Mouse (Mus musculus): ENCODE measurements at regions not wholly inside any gene's neighbourhood (a gene's known extent, or its start where the extent isn't known, plus 50 kb on each side); places are given as distances from the start of the nearest gene placed in this dataset.

DNA sequence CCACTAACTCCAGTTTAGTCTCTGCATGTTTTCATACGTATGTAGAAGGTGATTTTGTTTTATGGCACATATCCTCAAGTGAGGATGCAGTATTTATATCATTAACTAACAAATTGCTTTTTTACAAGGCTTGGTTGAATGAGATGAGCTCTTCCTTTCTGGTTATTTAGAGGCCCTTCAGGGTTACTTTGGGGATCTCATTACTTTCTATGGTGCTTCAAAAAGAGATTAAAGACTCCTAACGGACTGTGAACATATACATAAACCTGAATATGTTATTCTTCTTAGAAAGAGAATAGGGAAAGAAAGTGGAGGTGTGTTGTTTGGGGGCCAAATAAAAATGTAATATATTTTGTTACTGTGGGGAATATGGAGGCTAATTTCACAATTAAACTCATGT lies 918.8 kb upstream of the Celf2 start:
- no peaks in the 10 kb centered on the region for H3K27me3 ChIP-seq (ENCODE audit: control insufficient read depth, insufficient read depth, low read length, poor library complexity, severe bottlenecking)
- no peaks in the 10 kb centered on the region for H3K4me1 ChIP-seq (ENCODE audit: control insufficient read depth, insufficient read depth, low read length)
- H3K27ac ChIP-seq (ENCODE audit: insufficient read depth, low read length): no peak overlapping the region
- no peak overlapping the region for H3K4me3 ChIP-seq (ENCODE audit: low read depth, low read length)
- H3K36me3 ChIP-seq (ENCODE audit: control insufficient read depth, insufficient read depth, low read length, poor library complexity, severe bottlenecking): no peaks in the 10 kb centered on the region
- TF ChIP-seq EP300 (IDR thresholded peaks at IDR 0.05; ENCODE audit: insufficient read depth, low read depth, low read length): no peak
- TF ChIP-seq CTCF (IDR thresholded peaks at IDR 0.05; ENCODE audit: low read depth, low read length): no peak
- no peak for TF ChIP-seq POLR2A (IDR thresholded peaks at IDR 0.05; ENCODE audit: insufficient read depth, low read length)
- no peaks in the 10 kb centered on the region for H3K9me3 ChIP-seq (replicated peaks; ENCODE audit: control insufficient read depth, insufficient read depth, low read length, poor library complexity, severe bottlenecking)
- H3K9ac ChIP-seq (ENCODE audit: low read depth, poor library complexity, severe bottlenecking): no peak overlapping the region

DNA sequence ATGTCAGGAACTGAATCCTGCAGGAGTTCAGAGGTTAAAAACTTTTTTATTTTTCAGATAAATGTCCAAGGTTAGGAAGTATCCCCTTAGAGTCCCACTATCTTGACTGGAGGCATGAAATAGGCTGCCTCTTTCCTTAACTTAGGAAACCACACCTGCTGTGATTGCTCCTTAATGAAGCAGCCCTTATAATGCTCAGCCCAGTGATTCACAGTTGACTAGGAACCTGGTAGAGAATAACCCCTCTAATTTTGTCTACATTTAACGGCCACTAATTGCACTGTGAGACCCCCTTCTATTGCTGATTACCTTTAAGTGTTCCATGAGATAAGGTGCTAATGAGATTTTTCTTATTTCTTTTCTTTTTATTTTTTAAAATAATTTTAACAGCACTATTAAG lies 918.4 kb upstream of the Celf2 start:
- Histone ChIP-seq H3K4me1 (ENCODE audit: control insufficient read depth, insufficient read depth, low read length) (no peaks in the 10 kb centered on the region), H3K36me3 (ENCODE audit: control insufficient read depth, insufficient read depth, low read length, poor library complexity, severe bottlenecking) (no peaks in the 10 kb centered on the region), H3K27ac (ENCODE audit: insufficient read depth, low read length) (no peak overlapping the region), H3K27me3 (ENCODE audit: control insufficient read depth, insufficient read depth, low read length, poor library complexity, severe bottlenecking) (no peaks in the 10 kb centered on the region), H3K9ac (ENCODE audit: low read depth, poor library complexity, severe bottlenecking) (no peak overlapping the region), H3K4me3 (ENCODE audit: low read depth, low read length) (no peak overlapping the region), H3K9me3 (replicated peaks; ENCODE audit: control insufficient read depth, insufficient read depth, low read length, poor library complexity, severe bottlenecking) (no peaks in the 10 kb centered on the region)
- TF ChIP-seq CTCF (IDR thresholded peaks at IDR 0.05; ENCODE audit: low read depth, low read length) (no peak), EP300 (IDR thresholded peaks at IDR 0.05; ENCODE audit: insufficient read depth, low read depth, low read length) (no peak), POLR2A (IDR thresholded peaks at IDR 0.05; ENCODE audit: insufficient read depth, low read length) (no peak)

DNA sequence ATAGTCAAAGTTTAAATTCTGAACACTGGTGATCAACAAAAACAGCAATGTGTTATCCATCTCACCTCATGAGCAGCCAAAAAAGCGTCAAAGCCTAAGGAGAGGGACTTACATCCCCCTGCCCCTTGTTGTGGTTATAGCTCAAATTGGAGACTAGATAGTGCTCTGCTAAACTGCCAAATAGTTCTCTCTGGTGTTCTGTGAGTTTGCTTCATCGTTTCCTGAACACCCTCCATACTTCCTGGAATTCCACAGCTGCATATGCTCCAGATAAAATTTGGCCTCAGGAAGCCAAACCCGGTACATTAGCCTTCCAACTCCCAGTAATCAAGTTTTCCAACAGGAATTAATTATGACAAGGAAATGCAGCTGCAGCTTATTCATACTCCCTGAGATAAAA lies 906.6 kb upstream of the Celf2 start:
- H3K4me1 ChIP-seq (ENCODE audit: control insufficient read depth, insufficient read depth, low read length): no peaks in the 10 kb centered on the region
- no peaks in the 10 kb centered on the region for H3K27me3 ChIP-seq (ENCODE audit: control insufficient read depth, insufficient read depth, low read length, poor library complexity, severe bottlenecking)
- no peak overlapping the region for H3K4me3 ChIP-seq (ENCODE audit: low read depth, low read length)
- H3K9ac ChIP-seq (ENCODE audit: low read depth, poor library complexity, severe bottlenecking): no peak overlapping the region
- no peak overlapping the region for H3K27ac ChIP-seq (ENCODE audit: insufficient read depth, low read length)
- TF ChIP-seq POLR2A (IDR thresholded peaks at IDR 0.05; ENCODE audit: insufficient read depth, low read length) (no peak), CTCF (IDR thresholded peaks at IDR 0.05; ENCODE audit: low read depth, low read length) (no peak), EP300 (IDR thresholded peaks at IDR 0.05; ENCODE audit: insufficient read depth, low read depth, low read length) (no peak)
- H3K9me3 ChIP-seq (replicated peaks; ENCODE audit: control insufficient read depth, insufficient read depth, low read length, poor library complexity, severe bottlenecking): no peaks in the 10 kb centered on the region
- no peaks in the 10 kb centered on the region for H3K36me3 ChIP-seq (ENCODE audit: control insufficient read depth, insufficient read depth, low read length, poor library complexity, severe bottlenecking)

DNA sequence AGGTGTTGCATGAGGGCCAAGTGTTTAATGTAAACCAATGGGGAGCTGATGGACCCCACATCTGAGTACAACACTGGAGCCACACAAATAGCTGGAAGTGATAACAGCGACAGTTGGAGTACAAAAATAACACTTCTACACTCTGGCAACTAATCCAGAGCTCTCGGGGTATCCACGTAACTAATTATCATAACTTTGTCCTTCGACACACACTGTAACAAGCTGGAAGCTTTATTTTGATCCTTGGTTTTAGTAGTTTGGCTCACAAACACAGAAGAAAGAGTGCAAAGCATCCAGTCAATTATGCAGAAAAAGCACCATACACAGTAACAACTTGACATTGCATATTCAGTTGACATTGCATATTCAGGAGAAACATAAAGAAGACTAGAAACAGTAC lies 884.8 kb upstream of the Celf2 start:
- Histone ChIP-seq H3K27ac (ENCODE audit: insufficient read depth, low read length) (no peak overlapping the region), H3K9ac (ENCODE audit: low read depth, poor library complexity, severe bottlenecking) (no peak overlapping the region), H3K4me3 (ENCODE audit: low read depth, low read length) (no peak overlapping the region), H3K27me3 (ENCODE audit: control insufficient read depth, insufficient read depth, low read length, poor library complexity, severe bottlenecking) (no peaks in the 10 kb centered on the region), H3K4me1 (ENCODE audit: control insufficient read depth, insufficient read depth, low read length) (no peaks in the 10 kb centered on the region), H3K36me3 (ENCODE audit: control insufficient read depth, insufficient read depth, low read length, poor library complexity, severe bottlenecking) (no peaks in the 10 kb centered on the region), H3K9me3 (replicated peaks; ENCODE audit: control insufficient read depth, insufficient read depth, low read length, poor library complexity, severe bottlenecking) (no peaks in the 10 kb centered on the region)
- TF ChIP-seq POLR2A (IDR thresholded peaks at IDR 0.05; ENCODE audit: insufficient read depth, low read length): no peak

DNA sequence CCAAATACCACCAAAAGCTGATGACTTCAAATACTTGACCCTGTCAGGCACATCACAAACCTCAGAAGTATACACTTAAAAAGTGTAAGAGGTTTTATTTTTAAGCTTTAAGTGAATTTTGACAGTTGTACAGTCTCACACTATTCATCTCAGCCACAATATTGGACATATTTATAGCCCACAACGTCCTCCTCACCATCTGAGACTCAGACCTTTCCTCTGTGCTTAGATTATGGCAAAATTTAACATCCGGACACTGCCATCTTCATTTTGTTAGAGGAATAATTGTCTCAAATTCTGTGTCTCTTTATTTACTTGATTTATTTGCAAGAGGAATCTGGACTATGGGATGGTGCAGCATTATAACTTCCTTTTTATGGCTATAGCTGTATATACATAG lies 880.2 kb upstream of the Celf2 start:
- Histone ChIP-seq H3K4me1 (ENCODE audit: control insufficient read depth, insufficient read depth, low read length) (no peaks in the 10 kb centered on the region), H3K9ac (ENCODE audit: low read depth, poor library complexity, severe bottlenecking) (no peak overlapping the region), H3K27me3 (ENCODE audit: control insufficient read depth, insufficient read depth, low read length, poor library complexity, severe bottlenecking) (no peaks in the 10 kb centered on the region), H3K4me3 (ENCODE audit: low read depth, low read length) (no peak overlapping the region), H3K9me3 (replicated peaks; ENCODE audit: control insufficient read depth, insufficient read depth, low read length, poor library complexity, severe bottlenecking) (no peaks in the 10 kb centered on the region), H3K36me3 (ENCODE audit: control insufficient read depth, insufficient read depth, low read length, poor library complexity, severe bottlenecking) (no peaks in the 10 kb centered on the region), H3K27ac (ENCODE audit: insufficient read depth, low read length) (no peak overlapping the region)
- TF ChIP-seq EP300 (IDR thresholded peaks at IDR 0.05; ENCODE audit: insufficient read depth, low read depth, low read length): no peak
- TF ChIP-seq POLR2A (IDR thresholded peaks at IDR 0.05; ENCODE audit: insufficient read depth, low read length): no peak
- TF ChIP-seq CTCF (IDR thresholded peaks at IDR 0.05; ENCODE audit: low read depth, low read length): no peak

DNA sequence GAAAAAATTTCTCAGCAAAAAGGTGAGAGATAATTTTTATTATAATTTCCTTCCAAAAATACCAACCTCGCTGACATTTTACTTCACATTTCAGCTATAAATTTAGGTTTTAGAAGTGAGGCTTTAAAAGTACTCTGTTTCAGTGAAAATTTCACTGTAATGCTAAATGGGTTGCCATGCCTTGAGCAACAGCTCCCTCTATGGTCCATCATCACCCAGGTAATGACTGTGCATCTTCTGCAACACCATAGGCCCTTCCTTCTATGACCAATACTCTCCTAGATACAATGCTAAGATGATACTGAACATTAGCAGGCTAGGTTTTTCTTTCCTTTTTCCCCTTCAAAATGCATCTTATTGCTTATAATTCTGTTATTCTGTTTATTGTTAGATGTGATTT lies 870.9 kb upstream of the Celf2 start:
- Histone ChIP-seq H3K4me3 (ENCODE audit: low read depth, low read length) (no peak overlapping the region), H3K4me1 (ENCODE audit: control insufficient read depth, insufficient read depth, low read length) (no peaks in the 10 kb centered on the region), H3K27ac (ENCODE audit: insufficient read depth, low read length) (no peak overlapping the region), H3K9me3 (replicated peaks; ENCODE audit: control insufficient read depth, insufficient read depth, low read length, poor library complexity, severe bottlenecking) (peaks cover 7% of the 10 kb centered on the region), H3K36me3 (ENCODE audit: control insufficient read depth, insufficient read depth, low read length, poor library complexity, severe bottlenecking) (no peaks in the 10 kb centered on the region), H3K9ac (ENCODE audit: low read depth, poor library complexity, severe bottlenecking) (no peak overlapping the region), H3K27me3 (ENCODE audit: control insufficient read depth, insufficient read depth, low read length, poor library complexity, severe bottlenecking) (no peaks in the 10 kb centered on the region)
- TF ChIP-seq CTCF (IDR thresholded peaks at IDR 0.05; ENCODE audit: low read depth, low read length) (no peak), POLR2A (IDR thresholded peaks at IDR 0.05; ENCODE audit: insufficient read depth, low read length) (no peak), EP300 (IDR thresholded peaks at IDR 0.05; ENCODE audit: insufficient read depth, low read depth, low read length) (no peak)
